Mouse (Mus musculus) MEL (cell line): ENCODE measurements around the gene 1700017B05Rik.

Experiments
- CTCF ChIP-seq, 3 experiments: IDR thresholded peaks in 2 of 3; conservative IDR thresholded peaks in 1 of 3; 2 replicates each; pipeline ENCODE4 v1.5.1; 2011 to 2012; ENCODE audit warnings: low read length in 3 of 3, low read depth in 2 of 3, mild to moderate bottlenecking in 2 of 3, improper control_type of control experiment in 1 of 3, inconsistent platforms in 1 of 3, mixed read lengths in 1 of 3, moderate library complexity in 1 of 3; ENCODE audit not compliant: control insufficient read depth in 1 of 3, insufficient read depth in 1 of 3, poor library complexity in 1 of 3, severe bottlenecking in 1 of 3
- EP300 ChIP-seq, 2 experiments: IDR thresholded peaks; 2 replicates each; pipeline ENCODE4 v1.6.1; 2011; ENCODE audit warnings: improper control_type of control experiment in 2 of 2, low read length in 2 of 2, low read depth in 1 of 2, mild to moderate bottlenecking in 1 of 2
- MEF2A ChIP-seq: IDR thresholded peaks from 2 replicates; pipeline ENCODE4 v1.6.1; 2014; ENCODE audit warnings: low read depth, mild to moderate bottlenecking, inconsistent platforms, low read length, improper control_type of control experiment; ENCODE audit not compliant: poor library complexity, insufficient replicate concordance, severe bottlenecking; ENCODE audit errors: extremely low read depth
- MYC ChIP-seq: IDR thresholded peaks from 2 replicates; pipeline ENCODE4 v1.6.1; 2011; ENCODE audit warnings: low read depth, mild to moderate bottlenecking, low read length, improper control_type of control experiment, moderate library complexity
- NRF1 ChIP-seq: IDR thresholded peaks from 2 replicates; pipeline ENCODE4 v1.6.1; 2014; ENCODE audit warnings: low read depth, mild to moderate bottlenecking, inconsistent platforms, low read length, improper control_type of control experiment, moderate library complexity; ENCODE audit not compliant: poor library complexity, insufficient read depth, severe bottlenecking
- POLR2AphosphoS5 ChIP-seq: IDR thresholded peaks from 2 replicates; pipeline ENCODE4 v1.6.1; 2012; ENCODE audit warnings: low read depth, borderline replicate concordance, mild to moderate bottlenecking, inconsistent platforms, low read length, moderate library complexity, mixed read lengths
- RAD21 ChIP-seq: IDR thresholded peaks from 2 replicates; pipeline ENCODE4 v1.6.1; 2011; ENCODE audit warnings: mild to moderate bottlenecking, low read depth, low read length, improper control_type of control experiment

DNA sequence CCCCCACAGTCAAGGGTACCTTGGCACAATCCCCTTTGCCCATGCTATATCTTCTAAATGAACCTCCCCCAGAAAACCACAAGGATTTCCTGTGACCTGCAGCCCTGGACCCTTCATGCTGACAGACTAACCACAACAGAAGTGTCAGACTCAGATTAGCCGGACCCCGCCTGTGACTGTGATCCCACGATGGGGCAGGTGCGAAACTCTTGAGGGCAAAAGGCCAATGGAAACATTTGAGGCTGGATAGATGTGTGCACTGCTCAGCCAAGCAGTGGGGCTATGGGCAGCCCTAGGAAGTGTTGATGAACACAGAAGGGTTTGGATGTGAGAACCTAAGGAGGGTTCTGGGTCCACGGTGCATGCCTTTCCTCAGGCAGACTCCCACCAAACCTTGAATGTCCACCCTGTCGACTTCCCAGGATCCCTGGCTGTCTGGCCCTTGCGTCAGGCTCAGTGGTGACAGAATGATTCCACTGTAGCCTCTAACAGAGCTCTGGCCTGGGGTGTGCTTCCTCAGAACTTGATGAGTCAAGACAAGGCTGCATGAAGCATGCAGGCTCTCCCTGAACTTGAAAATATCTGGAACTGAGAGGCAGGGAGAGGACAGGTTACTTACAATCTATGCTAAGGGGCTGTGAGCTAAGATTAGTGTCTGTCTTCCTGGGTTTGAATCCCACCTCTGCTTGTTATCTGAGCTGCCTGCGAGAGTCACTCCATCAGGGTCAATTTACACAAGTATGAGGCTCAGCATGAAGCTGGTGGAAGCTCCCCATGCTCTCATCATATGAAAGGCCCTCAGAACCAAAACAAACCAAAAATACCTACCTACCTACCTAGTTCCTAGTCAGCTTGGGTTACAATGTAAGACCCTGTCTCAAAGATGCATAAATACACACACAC lies 10.7 kb upstream of the 1700017B05Rik start:
- TF ChIP-seq MYC, result no peak
- no peak for TF ChIP-seq CTCF (IDR thresholded peaks at IDR 0.05 in 2 of 3, conservative IDR thresholded peaks at IDR 0.05 in 1 of 3; ENCODE audit: control insufficient read depth in 1 of 3, insufficient read depth in 1 of 3, low read depth in 2 of 3, low read length in 3 of 3, poor library complexity in 1 of 3, severe bottlenecking in 1 of 3)
- no peak for TF ChIP-seq POLR2AphosphoS5
- no peak for TF ChIP-seq MEF2A
- TF ChIP-seq EP300 (IDR thresholded peaks at IDR 0.05; ENCODE audit: low read depth in 1 of 2, low read length in 2 of 2), result peak; percentile 83 to 90
- TF ChIP-seq NRF1, result no peak
- TF ChIP-seq RAD21, result no peak
